Mouse (Mus musculus) right cerebral cortex, postnatal 25 days (tissue): Measurements from ENCODE around the gene Zfp933.
A peak's percentile ranks its signal among the peaks of the same experiment; 100 is the strongest.
"Not testable (repeated sequence)": the region's sequence is repeated elsewhere in the genome, so short reads cannot be mapped to it uniquely, and the experiment has no call there.

Experiments used
- DNase-seq: peaks from one replicate; pipeline ENCODE4 v3.0.0; 2022

Zfp933 gene

GRCm38 (mm10) chr4:147847614-147848583, at the start of gene Zfp933:
Gene Zfp933 (minus strand): TSS chr4:147848366.
- peak; percentile 69 for DNase-seq

- no peak for DNase-seq
These were observed 49.2 kb upstream of the Zfp933 start for GRCm38 (mm10) chr4:147897348-147897747.

GRCm38 (mm10) chr4:147896411-147896810, 48.2 kb upstream of the Zfp933 start:
- no peak for DNase-seq

- no peak for DNase-seq
These were observed 47.7 kb upstream of the Zfp933 start for GRCm38 (mm10) chr4:147895815-147896330.

GRCm38 (mm10) chr4:147890341-147890740, 42.2 kb upstream of the Zfp933 start:
- DNase-seq: no peak

- no peak for DNase-seq
These were observed 40.1 kb upstream of the Zfp933 start for GRCm38 (mm10) chr4:147888237-147888636.

GRCm38 (mm10) chr4:147887277-147887676, 39.1 kb upstream of the Zfp933 start:
- DNase-seq: no peak

- DNase-seq: no peak
These were observed 38.0 kb upstream of the Zfp933 start for GRCm38 (mm10) chr4:147886158-147886557.

GRCm38 (mm10) chr4:147884138-147884537, 36.0 kb upstream of the Zfp933 start:
- no peak for DNase-seq

- no peak for DNase-seq
These were observed 34.9 kb upstream of the Zfp933 start for GRCm38 (mm10) chr4:147883041-147883440.

GRCm38 (mm10) chr4:147881792-147882191, 33.6 kb upstream of the Zfp933 start:
- DNase-seq: no peak

GRCm38 (mm10) chr4:147879865-147880264, 31.7 kb upstream of the Zfp933 start:
- DNase-seq: no peak

GRCm38 (mm10) chr4:147879456-147879855, 31.3 kb upstream of the Zfp933 start:
- no peak for DNase-seq

GRCm38 (mm10) chr4:147878537-147878936, 30.4 kb upstream of the Zfp933 start:
- DNase-seq: no peak

GRCm38 (mm10) chr4:147875852-147876575, 27.8 kb upstream of the Zfp933 start:
- DNase-seq: no peak

- DNase-seq: no peak
These were observed 21.1 kb upstream of the Zfp933 start for GRCm38 (mm10) chr4:147869238-147869637.

- DNase-seq: peak; percentile 94
These were observed 20.4 kb upstream of the Zfp933 start, which contains the start of the genes Miip and Fv1 for GRCm38 (mm10) chr4:147868450-147869031. Gene Miip (minus strand): TSS chr4:147868816. Gene Fv1 (plus strand): TSS chr4:147868979.

- DNase-seq: no peak
These were observed 19.6 kb upstream of the Zfp933 start for GRCm38 (mm10) chr4:147867563-147868449.

- not testable (repeated sequence) for DNase-seq
These were observed 18.6 kb upstream of the Zfp933 start for GRCm38 (mm10) chr4:147866793-147867192.

- no peak for DNase-seq
These were observed 17.9 kb upstream of the Zfp933 start for GRCm38 (mm10) chr4:147866056-147866455.

GRCm38 (mm10) chr4:147865651-147866050, 17.5 kb upstream of the Zfp933 start:
- DNase-seq: no peak

GRCm38 (mm10) chr4:147862051-147862450, 13.9 kb upstream of the Zfp933 start:
- no peak for DNase-seq
